Mouse (Mus musculus) macrophage (primary cell): ENCODE data around the gene Kcp. TPM values are rescaled to one million over a fixed set of nuclear protein-coding genes. Genes with fewer than 3 reads are reported as not detected.

Experiments used
- H3K27ac ChIP-seq: fragments of 350-480 bp; formaldehyde crosslinking; 2 replicates; pipeline ENCODE4 v1.9.0; 2021
- H3K36me3 ChIP-seq: fragments of 350-480 bp; formaldehyde crosslinking; 2 replicates; pipeline ENCODE4 v1.9.0; 2021; ENCODE audit errors: inconsistent target
- H3K4me3 ChIP-seq: fragments of 350-480 bp; formaldehyde crosslinking; 2 replicates; pipeline ENCODE4 v1.9.0; 2021; ENCODE audit errors: inconsistent target
- H3K79me2 ChIP-seq: fragments of 350-480 bp; formaldehyde crosslinking; 2 replicates; pipeline ENCODE4 v1.9.0; 2021; ENCODE audit errors: inconsistent target
- WGBS: methylation state at CpG from one replicate; pipeline ENCODE4 v1.1.7; 2026; ENCODE audit warnings: inconsistent platforms; ENCODE audit not compliant: missing documents; 5-methylcytosine and 5-hydroxymethylcytosine counted together
- polyA plus RNA-seq: library from polyadenylated mRNA; stranded (reverse); fragments of 250-400 nt; gene quantifications from 3 replicates; pipeline ENCODE4 v1.2.4, GENCODE M21; 2018; ENCODE audit warnings: inconsistent platforms

Gene Kcp
- polyA plus RNA-seq, 1 experiment from 2014 or later: not detected

GRCm38 (mm10) chr6:29432156-29432555 is 75.6 kb downstream of the Kcp start:
- Histone ChIP-seq H3K36me3 (no peaks in the 10 kb centered on the region), H3K79me2 (no peaks in the 10 kb centered on the region), H3K4me3 (no peak overlapping the region), H3K27ac (no peak overlapping the region)
- WGBS: 53% methylated on average over 3 of the region's 3 CpGs

GRCm38 (mm10) chr6:29431473-29431872 is 76.3 kb downstream of the Kcp start:
- 81% methylated on average over 5 of the region's 5 CpGs for WGBS
- no peak overlapping the region for H3K4me3 ChIP-seq
- H3K36me3 ChIP-seq: no peaks in the 10 kb centered on the region
- H3K27ac ChIP-seq: no peak overlapping the region
- H3K79me2 ChIP-seq: no peaks in the 10 kb centered on the region

GRCm38 (mm10) chr6:29430681-29431420 is 76.9 kb downstream of the Kcp start:
- Histone ChIP-seq H3K4me3 (no peak overlapping the region), H3K79me2 (no peaks in the 10 kb centered on the region), H3K36me3 (no peaks in the 10 kb centered on the region), H3K27ac (no peak overlapping the region)
- 80% methylated on average over 15 of the region's 15 CpGs for WGBS

GRCm38 (mm10) chr6:29428171-29428570 is 79.6 kb downstream of the Kcp start:
- no peaks in the 10 kb centered on the region for H3K36me3 ChIP-seq
- WGBS: 68% methylated on average over 4 of the region's 4 CpGs
- no peaks in the 10 kb centered on the region for H3K79me2 ChIP-seq
- no peak overlapping the region for H3K27ac ChIP-seq
- no peak overlapping the region for H3K4me3 ChIP-seq

- Histone ChIP-seq H3K79me2 (no peaks in the 10 kb centered on the region), H3K4me3 (no peak overlapping the region), H3K27ac (no peak overlapping the region), H3K36me3 (no peaks in the 10 kb centered on the region)
- 93% methylated on average over 6 of the region's 6 CpGs for WGBS
Measured at GRCm38 (mm10) chr6:29426331-29426730, 81.4 kb downstream of the Kcp start.

GRCm38 (mm10) chr6:29425118-29425517 is 82.6 kb downstream of the Kcp start:
- H3K27ac ChIP-seq: no peak overlapping the region
- 86% methylated on average over 8 of the region's 8 CpGs for WGBS
- H3K36me3 ChIP-seq: no peaks in the 10 kb centered on the region
- no peaks in the 10 kb centered on the region for H3K79me2 ChIP-seq
- H3K4me3 ChIP-seq: no peak overlapping the region

Other genes starting within 250 kb of the Kcp start
- gene Hilpda, start 235.5 kb downstream of the Kcp start, polyA plus RNA-seq: 5.8 to 22.2 TPM (median 7.5 TPM) in 3 replicates
- not detected in 3 replicates for gene Fam71f2, start 228.4 kb downstream of the Kcp start, polyA plus RNA-seq
- gene Fam71f1, start 188.8 kb downstream of the Kcp start, polyA plus RNA-seq: not detected in 3 replicates
- 51.7 to 126 TPM (median 107 TPM) in 3 replicates for gene Calu, start 159.9 kb downstream of the Kcp start, polyA plus RNA-seq
- gene Opn1sw, start 119.5 kb downstream of the Kcp start, polyA plus RNA-seq: not detected in 3 replicates
- not detected in 3 replicates for gene Ccdc136, start 111.6 kb downstream of the Kcp start, polyA plus RNA-seq
- not detected in 3 replicates for gene Flnc, start 74.7 kb downstream of the Kcp start, polyA plus RNA-seq
- 222 to 392 TPM (median 370 TPM) in 3 replicates for gene Atp6v1f, start 40.2 kb downstream of the Kcp start, polyA plus RNA-seq
- not detected in 3 replicates for gene Atp6v1fnb, start 36.5 kb downstream of the Kcp start, polyA plus RNA-seq
- 132 to 204 TPM (median 202 TPM) in 3 replicates for gene Irf5, start 18.7 kb upstream of the Kcp start, polyA plus RNA-seq
- 34.8 to 52.7 TPM (median 51.8 TPM) in 3 replicates for gene Tnpo3, start 101.9 kb upstream of the Kcp start, polyA plus RNA-seq
- 0.90 to 9.9 TPM (median 1.4 TPM) in 3 replicates for gene Tspan33, start 186.3 kb upstream of the Kcp start, polyA plus RNA-seq
- 0.36 to 7.0 TPM (median 2.7 TPM) in 3 replicates for gene Smo, start 227.6 kb upstream of the Kcp start, polyA plus RNA-seq